Mouse (Mus musculus) lung, embryonic 14.5 days (tissue): Measurements from ENCODE around the gene Gm20388. TPM values are rescaled to one million over a fixed set of nuclear protein-coding genes. Genes with fewer than 3 reads are reported as not detected.

ENCODE experiments used
- ATAC-seq: fragments of 200-750 bp; cut with Nextera tagmentation; 2 replicates; pipeline ENCODE4 v1.8.0; 2017; ENCODE audit warnings: mild to moderate bottlenecking, moderate TSS enrichment, moderate library complexity; ENCODE audit not compliant: insufficient read depth
- DNase-seq: peaks from one replicate; pipeline ENCODE4 v3.0.0-alpha.2; 2015
- H3K27ac ChIP-seq: fragments of 300-500 bp; sonication (generic); 2 replicates; pipeline ENCODE4 v1.5.1; 2014; ENCODE audit warnings: low read depth, mild to moderate bottlenecking, moderate library complexity
- H3K27me3 ChIP-seq: fragments of 300-500 bp; sonication (generic); 2 replicates; pipeline ENCODE4 v1.6.1; 2014; ENCODE audit warnings: low read length, control low read depth; ENCODE audit not compliant: insufficient read depth
- H3K36me3 ChIP-seq: fragments of 300-500 bp; sonication (generic); 2 replicates; pipeline ENCODE4 v1.6.1; 2014; ENCODE audit warnings: control low read depth; ENCODE audit not compliant: insufficient read depth
- H3K4me1 ChIP-seq: fragments of 300-500 bp; sonication (generic); 2 replicates; pipeline ENCODE4 v1.6.1; 2014; ENCODE audit warnings: antibody characterized with exemption, control low read depth; ENCODE audit not compliant: insufficient read depth
- H3K4me2 ChIP-seq: fragments of 300-500 bp; sonication (generic); 2 replicates; pipeline ENCODE4 v1.6.1; 2014; ENCODE audit warnings: mild to moderate bottlenecking
- H3K4me3 ChIP-seq: fragments of 300-500 bp; sonication (generic); 2 replicates; pipeline ENCODE4 v1.5.1; 2014; ENCODE audit warnings: low read depth, low read length
- H3K9ac ChIP-seq: fragments of 300-500 bp; sonication (generic); 2 replicates; pipeline ENCODE4 v1.6.1; 2014
- H3K9me3 ChIP-seq: fragments of 300-500 bp; sonication (generic); 2 replicates; pipeline ENCODE4 v1.6.1; 2016; ENCODE audit warnings: low read depth, low read length, control low read depth
- CTCF ChIP-seq: IDR thresholded peaks from 2 replicates; pipeline ENCODE4 v1.5.1; 2016; ENCODE audit warnings: antibody characterized with exemption, low read depth
- WGBS: fragments of 180-500 bp; shearing (Covaris S2); extraction: QIAGEN DNeasy Blood & Tissue Kit; methylation state at CpG from one replicate; pipeline ENCODE4 v1.1.7; 2014; 5-methylcytosine and 5-hydroxymethylcytosine counted together
- polyA plus RNA-seq: library from polyadenylated mRNA; unstranded; fragments of >200 nt; fragmentation: Nextera tagmentation; extraction: Ambion mirVana; gene quantifications from 2 replicates; pipeline ENCODE4 v1.2.1, GENCODE M21; 2014

The Gm20388 gene
- polyA plus RNA-seq, 1 experiment from 2014 or later, result not detected

GRCm38 (mm10) chr8:121088281-121088680 lies 1177.6 kb downstream of the Gm20388 start:
- TF ChIP-seq CTCF, result no peak
- no peak for ATAC-seq
- Histone ChIP-seq H3K9me3 (no peaks in the 10 kb centered on the region), H3K27ac (peak overlapping the region; percentile 55; the same call in 1 of the 2 replicates), H3K4me3 (peak overlapping the region; percentile 76), H3K36me3 (peaks cover 44% of the 10 kb centered on the region), H3K4me2 (peak overlapping the region; percentile 84), H3K27me3 (peaks cover 75% of the 10 kb centered on the region), H3K4me1 (peaks cover 8% of the 10 kb centered on the region), H3K9ac (peak overlapping the region; percentile 87)
- no peak for DNase-seq
- WGBS, result 5% methylated on average over 8 of the region's 8 CpGs

- Histone ChIP-seq H3K9ac (peak overlapping the region; percentile 87), H3K4me3 (peak overlapping the region; percentile 76), H3K36me3 (peaks cover 44% of the 10 kb centered on the region), H3K4me1 (peaks cover 8% of the 10 kb centered on the region), H3K4me2 (peak overlapping the region; percentile 84), H3K27ac (peak overlapping the region; percentile 82), H3K9me3 (no peaks in the 10 kb centered on the region), H3K27me3 (peaks cover 68% of the 10 kb centered on the region)
- ATAC-seq (no peak), DNase-seq (peak; percentile 60)
- WGBS, result 6% methylated on average over 40 of the region's 40 CpGs
- TF ChIP-seq CTCF, result no peak
Observed at GRCm38 (mm10) chr8:121088871-121089630, 1178.4 kb downstream of the Gm20388 start.

GRCm38 (mm10) chr8:121089631-121090380 lies 1179.2 kb downstream of the Gm20388 start:
- Histone ChIP-seq H3K27me3 (peaks cover 61% of the 10 kb centered on the region), H3K4me3 (peak overlapping the region; percentile 76), H3K4me1 (peaks cover 8% of the 10 kb centered on the region), H3K36me3 (peaks cover 44% of the 10 kb centered on the region), H3K9ac (peak overlapping the region; percentile 87), H3K9me3 (no peaks in the 10 kb centered on the region), H3K27ac (peak overlapping the region; percentile 82), H3K4me2 (peak overlapping the region; percentile 84)
- no peak for TF ChIP-seq CTCF
- ATAC-seq (no peak), DNase-seq (peak; percentile 52)
- 10% methylated on average over 32 of the region's 32 CpGs for WGBS

GRCm38 (mm10) chr8:121090716-121091115 lies 1180.1 kb downstream of the Gm20388 start:
- H3K9ac ChIP-seq, result peak overlapping the region; percentile 87; the same call in 1 of the 2 replicates
- 0 out of 2 replicates have a peak overlapping the region, but pooled peaks have one; percentile 76 for H3K4me3 ChIP-seq
- peak overlapping the region; percentile 82 for H3K27ac ChIP-seq
- TF ChIP-seq CTCF, result peak; percentile 59
- H3K4me2 ChIP-seq, result peak overlapping the region; percentile 84
- peak; percentile 65 for DNase-seq
- H3K27me3 ChIP-seq, result peaks cover 52% of the 10 kb centered on the region
- H3K4me1 ChIP-seq, result peaks cover 8% of the 10 kb centered on the region
- H3K36me3 ChIP-seq, result peaks cover 38% of the 10 kb centered on the region
- 16% methylated on average over 1 of the region's 1 CpGs for WGBS
- ATAC-seq, result 0 out of 2 replicates have a peak, but pooled peaks have one; percentile 9
- H3K9me3 ChIP-seq, result no peaks in the 10 kb centered on the region

DNA sequence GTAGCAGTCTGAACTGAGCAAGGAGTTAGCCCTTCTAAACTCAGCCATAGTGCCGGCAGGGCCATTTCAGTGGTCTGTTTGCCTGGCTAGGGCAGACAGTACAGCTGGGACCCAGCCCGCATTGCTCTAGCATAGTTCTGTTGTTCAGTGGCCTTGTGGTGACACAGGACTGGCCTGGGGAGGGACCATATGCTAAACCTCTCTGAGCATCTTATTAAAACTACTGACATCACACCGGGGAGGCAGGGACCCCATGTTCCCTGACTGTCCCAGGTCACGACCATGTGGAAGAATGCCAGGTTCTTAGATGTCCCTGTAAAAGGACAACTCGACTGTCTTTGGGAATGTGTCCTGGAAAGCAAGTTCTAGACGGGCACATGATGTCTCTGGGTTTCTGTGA lies 1181.5 kb downstream of the Gm20388 start:
- H3K27me3 ChIP-seq, result peaks cover 40% of the 10 kb centered on the region
- ATAC-seq, result peak; percentile 37; the same call in 1 of the 2 replicates
- H3K36me3 ChIP-seq, result peaks cover 25% of the 10 kb centered on the region

DNA sequence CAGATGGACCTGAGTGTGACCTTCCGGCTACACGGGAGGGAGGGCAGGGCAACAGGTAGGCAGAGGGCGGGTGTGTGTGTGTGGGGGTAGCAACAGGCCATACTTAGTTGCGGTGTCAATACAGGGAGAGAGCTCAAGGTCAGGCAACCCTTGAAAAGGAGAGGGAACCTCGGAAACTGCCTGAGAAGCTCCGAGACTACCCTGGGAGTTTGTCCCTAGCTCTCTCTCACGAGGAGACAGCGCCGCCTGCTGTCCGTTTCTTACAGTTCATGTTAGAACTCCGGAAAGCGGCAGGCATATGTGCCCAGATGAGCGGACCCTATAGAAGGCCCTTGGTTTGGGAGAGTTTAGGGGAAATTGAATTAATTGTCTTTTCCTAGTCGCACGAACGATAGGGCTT lies 1182.0 kb downstream of the Gm20388 start:
- ATAC-seq (peak; percentile 39), DNase-seq (peak; percentile 98)
- Histone ChIP-seq H3K27me3 (peaks cover 40% of the 10 kb centered on the region), H3K4me3 (no peak overlapping the region), H3K9ac (peak overlapping the region; percentile 17; the same call in 1 of the 2 replicates), H3K4me1 (peaks cover 8% of the 10 kb centered on the region), H3K9me3 (no peaks in the 10 kb centered on the region), H3K27ac (peak overlapping the region; percentile 42; the same call in 1 of the 2 replicates), H3K4me2 (peak overlapping the region; percentile 20; the same call in 1 of the 2 replicates), H3K36me3 (peaks cover 25% of the 10 kb centered on the region)
- 2% methylated on average over 16 of the region's 16 CpGs for WGBS
- TF ChIP-seq CTCF, result peak; percentile 96

More for the DNA sequence above, 1181.5 kb downstream of the Gm20388 start:
- H3K4me2 ChIP-seq, result peak overlapping the region; percentile 84
- H3K9ac ChIP-seq, result no peak overlapping the region
- H3K9me3 ChIP-seq, result no peaks in the 10 kb centered on the region
- H3K27ac ChIP-seq, result peak overlapping the region; percentile 42; the same call in 1 of the 2 replicates
- H3K4me3 ChIP-seq, result no peak overlapping the region
- WGBS, result 21% methylated on average over 6 of the region's 6 CpGs
- DNase-seq, result peak; percentile 71
- no peak for TF ChIP-seq CTCF
- H3K4me1 ChIP-seq, result peaks cover 8% of the 10 kb centered on the region
